Mouse (Mus musculus) megakaryocyte, embryonic 14.5 days (primary cell): ENCODE results near the gene Kif1b.

Experiments used
- FLI1 ChIP-seq: IDR thresholded peaks from 2 replicates; pipeline ENCODE4 v1.6.1; 2012; ENCODE audit warnings: low read length, inconsistent platforms, mixed read lengths
- GATA1 ChIP-seq: IDR thresholded peaks from 3 replicates; pipeline ENCODE4 v1.6.1; 2012; ENCODE audit warnings: mixed read lengths, low read length, inconsistent platforms, borderline replicate concordance

- TF ChIP-seq GATA1 (no peak), FLI1 (no peak)
These were observed 151.8 kb downstream of the Kif1b start for GRCm38 (mm10) chr4:149155711-149156110.
